Mouse (Mus musculus) ES-E14 (cell line): ENCODE measurements around the gene Sec23a. TPM values are rescaled to one million over a fixed set of nuclear protein-coding genes. Genes with fewer than 3 reads are reported as not detected.

ENCODE experiments used
- DNase-seq: peaks from one replicate; pipeline ENCODE4 v3.0.0-alpha.2; 2013; ENCODE audit warnings: low read depth, low spot score
- H3K27ac ChIP-seq: 2 replicates; pipeline ENCODE4 v1.5.1; 2012; ENCODE audit warnings: low read depth, mild to moderate bottlenecking, low read length, moderate library complexity, mixed read lengths; ENCODE audit not compliant: poor library complexity, insufficient read depth, severe bottlenecking
- H3K36me3 ChIP-seq: 2 replicates; pipeline ENCODE4 v1.6.1; 2012; ENCODE audit warnings: mild to moderate bottlenecking, low read length, moderate library complexity, mixed read lengths; ENCODE audit not compliant: control insufficient read depth, poor library complexity, insufficient read depth, severe bottlenecking
- H3K4me1 ChIP-seq, 2 experiments: fragments of 150-350 bp in 1 of 2; sonication (generic) in 1 of 2; 2 replicates each; pipeline ENCODE4 v1.6.1; 2012; ENCODE audit warnings: low read length in 2 of 2, mild to moderate bottlenecking in 1 of 2, mixed read lengths in 1 of 2; ENCODE audit not compliant: control insufficient read depth in 2 of 2, insufficient read depth in 2 of 2, poor library complexity in 1 of 2
- H3K4me3 ChIP-seq, 2 experiments: fragments of 150-350 bp in 1 of 2; sonication (generic) in 1 of 2; 2 replicates each; pipeline ENCODE4 v1.5.1; 2012; ENCODE audit warnings: low read length in 2 of 2, low read depth in 1 of 2, mild to moderate bottlenecking in 1 of 2, mixed read lengths in 1 of 2; ENCODE audit not compliant: insufficient read depth in 1 of 2, poor library complexity in 1 of 2, severe bottlenecking in 1 of 2
- H3K9ac ChIP-seq: 2 replicates; pipeline ENCODE4 v1.6.1; 2012; ENCODE audit warnings: low read depth, mild to moderate bottlenecking, low read length, mixed read lengths; ENCODE audit not compliant: poor library complexity, insufficient read depth, severe bottlenecking
- H3K9me3 ChIP-seq: fragments of 150-350 bp; sonication (generic); 2 replicates; pipeline ENCODE4 v1.6.1; 2012; ENCODE audit warnings: low read depth, mild to moderate bottlenecking, low read length; ENCODE audit not compliant: control insufficient read depth, insufficient read depth
- CHD2 ChIP-seq: IDR thresholded peaks from 2 replicates; pipeline ENCODE4 v1.6.1; 2014; ENCODE audit warnings: mild to moderate bottlenecking, low read depth, low read length, inconsistent platforms
- HCFC1 ChIP-seq: IDR thresholded peaks from 2 replicates; pipeline ENCODE4 v1.6.1; 2012; ENCODE audit warnings: low read length, inconsistent platforms, borderline replicate concordance; ENCODE audit not compliant: insufficient read depth
- MAFK ChIP-seq: IDR thresholded peaks from 2 replicates; pipeline ENCODE4 v1.6.1; 2014; ENCODE audit warnings: mild to moderate bottlenecking, low read depth, low read length, inconsistent platforms; ENCODE audit not compliant: insufficient read depth
- ZC3H11A ChIP-seq: IDR thresholded peaks from 2 replicates; pipeline ENCODE4 v1.6.1; 2012; ENCODE audit warnings: low read depth, mild to moderate bottlenecking, inconsistent platforms, low read length, borderline replicate concordance
- ZNF384 ChIP-seq: IDR thresholded peaks from 2 replicates; pipeline ENCODE4 v1.6.1; 2012; ENCODE audit warnings: low read depth, low read length, inconsistent platforms
- in situ Hi-C, 2 experiments: fragments of 600-800 bp; cut with MboI; formaldehyde crosslinking; loops; one replicate each; pipeline ENCODE4 v1.15.1; 2025; ENCODE audit warnings: low sequenced_read_pairs in 2 of 2, inconsistent platforms in 1 of 2; ENCODE audit not compliant: unreplicated experiment in 2 of 2
- total RNA-seq: library from RNA; depleted of rRNA; stranded (reverse); fragments of 300-350 nt; gene quantifications from 2 replicates; pipeline ENCODE4 v1.2.3, GENCODE M21; 2012

Sec23a gene
- total RNA-seq, 1 experiment = 37.7 TPM

DNA sequence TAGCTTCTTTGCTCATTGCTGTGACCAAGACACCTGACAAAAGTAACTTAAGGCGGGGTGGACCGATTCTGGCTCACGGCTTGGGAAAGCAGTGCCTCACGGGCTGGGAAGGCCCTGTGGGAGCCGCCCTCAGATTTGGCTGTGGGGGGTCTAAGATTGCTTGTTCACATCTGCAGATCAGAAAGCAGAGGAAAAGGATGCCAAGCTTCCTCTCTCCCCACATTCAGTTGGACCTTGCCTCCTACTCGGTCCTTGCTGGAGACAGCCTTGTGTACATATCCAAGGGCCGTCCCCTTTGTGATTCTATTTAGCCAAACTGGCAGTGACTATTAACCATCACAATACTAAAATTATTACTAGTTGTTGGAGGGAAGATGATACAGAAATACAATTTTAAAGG is 55.7 kb downstream of the Sec23a start:
- TF ChIP-seq CHD2 = no peak
- TF ChIP-seq ZC3H11A = no peak
- TF ChIP-seq ZNF384 = no peak
- TF ChIP-seq MAFK = no peak
- TF ChIP-seq HCFC1 = no peak
- in situ Hi-C loops = no loop called here
- H3K9ac ChIP-seq = no peak overlapping the region
- no peak overlapping the region for H3K27ac ChIP-seq
- no peaks in the 10 kb centered on the region for H3K9me3 ChIP-seq
- DNase-seq = no peak
- H3K4me3 ChIP-seq = no peak overlapping the region
- no peaks in the 10 kb centered on the region for H3K4me1 ChIP-seq
- no peaks in the 10 kb centered on the region; the same call in 1 of the 2 replicates for H3K36me3 ChIP-seq

DNA sequence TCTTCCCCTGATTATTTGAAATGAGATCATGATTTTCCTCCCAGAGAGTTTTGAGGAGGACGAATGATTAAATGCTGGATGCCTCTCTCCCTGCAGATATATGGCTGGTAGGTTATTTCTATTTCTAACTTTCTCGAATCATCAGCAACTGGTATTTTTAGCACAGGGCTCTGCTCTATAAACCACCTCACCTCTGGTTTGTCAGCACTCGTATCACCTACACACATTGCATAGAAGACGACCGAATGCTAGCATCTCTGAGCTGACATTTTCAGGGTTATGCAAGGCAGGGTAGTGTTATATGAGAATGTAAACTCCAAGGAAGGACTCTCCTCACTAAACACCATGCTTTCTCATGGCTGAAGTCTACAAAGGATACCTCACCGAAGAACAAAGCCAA is 63.9 kb downstream of the Sec23a start:
- H3K27ac ChIP-seq = no peak overlapping the region
- no peaks in the 10 kb centered on the region for H3K4me1 ChIP-seq
- no peaks in the 10 kb centered on the region for H3K36me3 ChIP-seq
- TF ChIP-seq ZC3H11A = no peak
- TF ChIP-seq CHD2 = no peak
- no peak for TF ChIP-seq HCFC1
- no peak for TF ChIP-seq MAFK
- no peak for TF ChIP-seq ZNF384
- H3K9me3 ChIP-seq = no peaks in the 10 kb centered on the region
- DNase-seq = no peak
- no peak overlapping the region for H3K9ac ChIP-seq
- in situ Hi-C loops = loop anchor here in 1 of 2 experiments (25.0 kb wide), 1 partner anchor 1111 kb away; no protein-coding TSS in a partner anchor
- H3K4me3 ChIP-seq = no peak overlapping the region

DNA sequence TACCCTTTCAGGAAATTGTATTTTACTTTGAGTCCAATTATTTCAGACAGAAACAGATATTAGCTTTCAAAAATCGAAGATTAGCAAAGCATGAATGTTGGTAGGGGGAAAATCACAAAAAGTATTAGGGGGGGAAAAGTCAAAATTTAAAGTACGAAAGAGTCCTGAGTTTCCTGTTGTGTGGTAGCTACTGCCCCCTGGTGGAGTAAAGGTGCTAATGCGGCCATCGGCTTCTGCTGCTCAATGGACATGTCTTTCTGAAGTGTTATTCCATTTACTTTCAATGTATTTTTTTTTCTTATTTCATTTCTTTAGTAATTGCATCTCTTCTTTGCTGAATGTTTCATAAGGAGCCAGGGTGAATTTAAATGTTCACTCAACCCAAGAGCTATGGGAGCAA is 64.6 kb downstream of the Sec23a start:
- Histone ChIP-seq H3K9ac (no peak overlapping the region), H3K36me3 (no peaks in the 10 kb centered on the region), H3K9me3 (no peaks in the 10 kb centered on the region), H3K4me1 (no peaks in the 10 kb centered on the region), H3K27ac (no peak overlapping the region), H3K4me3 (no peak overlapping the region)
- peak; percentile 36 for DNase-seq
- in situ Hi-C loops = loop anchor here in 1 of 2 experiments (25.0 kb wide), 1 partner anchor 1110 kb away; no protein-coding TSS in a partner anchor
- TF ChIP-seq CHD2 = no peak
- no peak for TF ChIP-seq HCFC1
- TF ChIP-seq ZC3H11A = peak; percentile 78; the same call in 1 of the 2 replicates
- TF ChIP-seq MAFK = no peak

DNA sequence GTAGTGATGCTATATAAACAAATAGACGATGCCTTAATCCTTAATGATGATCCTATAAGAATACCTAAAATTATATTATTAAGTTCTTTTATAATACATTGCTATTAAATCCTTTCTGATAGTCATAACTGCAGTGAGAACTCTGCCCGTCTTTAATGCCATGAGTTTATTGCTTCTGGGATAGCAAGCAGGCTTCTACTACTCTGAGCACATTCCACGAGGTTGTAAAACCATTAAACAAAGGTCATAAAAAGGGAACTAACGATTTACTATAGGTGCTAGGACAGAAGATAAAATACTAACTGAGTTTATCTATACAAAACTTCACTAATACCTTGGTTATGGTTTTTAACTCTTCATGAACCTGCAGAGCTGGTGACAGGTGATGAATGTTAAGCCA is 69.3 kb downstream of the Sec23a start:
- in situ Hi-C loops = loop anchor here in 1 of 2 experiments (25.0 kb wide), 1 partner anchor 1105 kb away; no protein-coding TSS in a partner anchor
- no peak overlapping the region for H3K9ac ChIP-seq
- no peaks in the 10 kb centered on the region for H3K4me1 ChIP-seq
- TF ChIP-seq CHD2 = no peak
- no peak for TF ChIP-seq ZC3H11A
- no peak for TF ChIP-seq MAFK
- no peak for TF ChIP-seq HCFC1
- TF ChIP-seq ZNF384 = no peak
- no peaks in the 10 kb centered on the region for H3K9me3 ChIP-seq
- no peaks in the 10 kb centered on the region for H3K36me3 ChIP-seq
- H3K27ac ChIP-seq = no peak overlapping the region
- H3K4me3 ChIP-seq = no peak overlapping the region
- DNase-seq = no peak

DNA sequence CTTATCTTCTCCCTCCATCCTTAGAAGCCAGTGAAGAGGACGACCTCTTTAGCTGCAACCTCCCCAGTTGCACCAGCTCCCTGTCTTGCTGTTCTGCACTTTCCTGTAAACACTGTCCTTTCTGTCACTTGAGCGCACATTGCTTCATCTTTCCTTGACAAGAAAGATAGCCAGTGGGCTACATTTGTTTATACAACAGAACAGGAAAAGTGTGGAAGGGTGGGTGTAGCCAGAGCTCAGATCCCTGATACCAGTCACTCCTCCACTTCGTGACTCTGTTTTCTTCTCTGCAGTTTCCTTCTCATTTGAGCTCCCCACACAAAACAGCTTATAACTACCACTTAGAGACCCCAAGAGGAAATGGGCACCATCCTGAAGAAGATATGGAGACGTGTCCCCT is 77.2 kb downstream of the Sec23a start:
- TF ChIP-seq MAFK (no peak), ZNF384 (no peak), HCFC1 (no peak), CHD2 (no peak), ZC3H11A (no peak)
- no peak overlapping the region for H3K4me3 ChIP-seq
- H3K36me3 ChIP-seq = no peaks in the 10 kb centered on the region
- no peak for DNase-seq
- H3K4me1 ChIP-seq = no peaks in the 10 kb centered on the region
- in situ Hi-C loops = loop anchor here in 1 of 2 experiments (25.0 kb wide), 1 partner anchor 1097 kb away; no protein-coding TSS in a partner anchor
- no peaks in the 10 kb centered on the region for H3K9me3 ChIP-seq
- H3K9ac ChIP-seq = no peak overlapping the region
- H3K27ac ChIP-seq = no peak overlapping the region
